Comparison of ENCODE assay signal across 8 mouse cellular contexts in the genomic region with DNA sequence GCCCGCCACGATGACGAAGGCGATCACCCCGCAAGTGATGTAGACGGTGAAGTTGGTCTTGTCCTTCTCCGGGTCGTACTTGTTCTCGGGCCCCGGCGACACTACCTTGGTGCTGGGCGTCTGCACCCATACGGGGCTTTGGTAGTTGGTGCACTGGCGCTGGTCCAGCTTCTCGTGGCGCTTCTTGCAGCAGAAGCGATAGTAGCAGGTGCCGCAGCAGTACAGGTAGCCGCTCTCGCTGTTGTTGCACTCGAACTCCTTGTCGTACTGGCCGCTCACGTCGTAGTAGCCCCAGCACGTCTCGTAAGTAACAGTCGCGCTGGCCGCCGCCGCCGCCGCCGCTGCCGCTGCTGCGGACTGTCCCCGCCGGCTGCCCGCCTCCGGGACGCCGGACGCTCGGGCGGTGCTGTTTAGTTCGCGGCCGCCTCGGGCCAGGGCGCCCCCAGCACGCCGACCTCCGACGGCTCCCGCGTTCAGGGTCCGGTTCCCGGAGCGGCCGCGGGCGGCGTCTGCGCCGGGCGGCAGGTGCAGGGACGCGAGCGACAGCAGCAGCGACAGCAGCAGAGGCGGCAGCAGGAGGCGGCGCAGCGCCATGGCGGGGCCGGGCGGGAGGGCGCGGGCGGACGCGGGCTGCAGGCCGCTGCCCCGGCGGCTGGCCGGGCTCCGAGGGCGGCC. TPM values are rescaled to one million over a fixed set of nuclear protein-coding genes. Genes with fewer than 3 reads are reported as not detected.
DNase-seq lines count a peak whose midpoint lies in the region; ATAC-seq and TF ChIP-seq lines count a peak whose summit lies in the region.

A gene (minus strand): TSS at position 594 of the 675 bp plus-strand sequence.

- H3K27me3 ChIP-seq in liver, adult 2 months (ENCODE audit: control insufficient read depth, insufficient read depth, low read length): peaks cover 25% of the 10 kb centered on the region
- H3K27me3 ChIP-seq in heart, embryonic 16.5 days (ENCODE audit: control insufficient read depth, insufficient read depth, low read length): peaks cover 71% of the 10 kb centered on the region
- peaks cover 67% of the 10 kb centered on the region for H3K27me3 ChIP-seq in midbrain, embryonic 13.5 days

- no peaks in the 10 kb centered on the region for H3K36me3 ChIP-seq in liver, adult 2 months (ENCODE audit: control insufficient read depth, insufficient read depth, low read length)
- H3K36me3 ChIP-seq in heart, embryonic 16.5 days (ENCODE audit: control insufficient read depth, insufficient read depth): no peaks in the 10 kb centered on the region
- no peaks in the 10 kb centered on the region for H3K36me3 ChIP-seq in midbrain, embryonic 13.5 days

- TF ChIP-seq CTCF in liver, adult 2 months (IDR thresholded peaks at IDR 0.05; ENCODE audit: low read depth, low read length): no peak
- TF ChIP-seq CTCF in cortical plate, adult 2 months (IDR thresholded peaks at IDR 0.05; ENCODE audit: extremely low read depth, insufficient read depth, low read length): no peak

- TF ChIP-seq POLR2A in liver, adult 2 months (IDR thresholded peaks at IDR 0.05; ENCODE audit: extremely low read depth, insufficient read depth, low read length): no peak
- TF ChIP-seq POLR2A in cortical plate, adult 2 months (IDR thresholded peaks at IDR 0.05; ENCODE audit: extremely low read depth, insufficient read depth, low read length): no peak

- no peak within 1 kb of the TSS for H3K9ac ChIP-seq in liver, adult 2 months (ENCODE audit: low read depth, low read length)
- H3K9ac ChIP-seq in heart, embryonic 16.5 days (ENCODE audit: low read length): peak within 1 kb of the TSS; percentile 65
- peak within 1 kb of the TSS; percentile 74 for H3K9ac ChIP-seq in midbrain, embryonic 13.5 days (replicated peaks)

- no peak for DNase-seq in liver, adult 2 months (ENCODE audit: extremely low read depth, low read depth, low spot score)
- DNase-seq in liver: no peak
- peak in 1 of 2 experiments; percentile 60 for DNase-seq in layer of hippocampus, postnatal 25 days (ENCODE audit: extremely low spot score in 1 of 2, low spot score in 1 of 2)
- no peak for DNase-seq in spleen, postnatal 36 days (ENCODE audit: low spot score in 2 of 2)

- no peak within 1 kb of the TSS for H3K27ac ChIP-seq in liver, adult 2 months (replicated peaks; ENCODE audit: insufficient read depth, low read depth, low read length)
- H3K27ac ChIP-seq in cortical plate, adult 2 months (ENCODE audit: insufficient read depth, low read length): no peak within 1 kb of the TSS
- no peak within 1 kb of the TSS for H3K27ac ChIP-seq in heart, embryonic 16.5 days (ENCODE audit: low read length)
- H3K27ac ChIP-seq in midbrain, embryonic 13.5 days: peak within 1 kb of the TSS; percentile 76

- H3K4me2 ChIP-seq in heart, embryonic 16.5 days (ENCODE audit: low read depth, low read length): peak within 1 kb of the TSS; percentile 92
- H3K4me2 ChIP-seq in midbrain, embryonic 13.5 days (replicated peaks): peak within 1 kb of the TSS; percentile 92

- H3K9me3 ChIP-seq in heart, embryonic 16.5 days (replicated peaks; ENCODE audit: control insufficient read depth, low read length): no peaks in the 10 kb centered on the region
- no peaks in the 10 kb centered on the region for H3K9me3 ChIP-seq in midbrain, embryonic 13.5 days

- no peaks in the 10 kb centered on the region for H3K79me2 ChIP-seq in liver, adult 2 months (ENCODE audit: control insufficient read depth, insufficient read depth, low read length)

- ATAC-seq in heart, embryonic 16.5 days (replicated peaks; ENCODE audit: extremely low read depth, insufficient read depth, low FRiP score): 0 out of 2 replicates have a peak, but pooled peaks have one; percentile 25
- ATAC-seq in midbrain, embryonic 13.5 days: peak; percentile 77
- no peak for ATAC-seq in megakaryocyte-erythroid progenitor cell, adult 5-6 weeks (replicated peaks; ENCODE audit: low FRiP score, low TSS enrichment, poor library complexity, severe bottlenecking)

- 2% methylated on average over 88 of the region's 89 CpGs for WGBS in liver, adult 2 months
- under 1% methylated on average over 86 of the region's 89 CpGs for WGBS in heart, embryonic 16.5 days
- WGBS in midbrain, embryonic 13.5 days: 1% methylated on average over 68 of the region's 89 CpGs

- H3K4me1 ChIP-seq in liver, adult 2 months (ENCODE audit: control insufficient read depth, insufficient read depth, low read length): no peaks in the 10 kb centered on the region
- H3K4me1 ChIP-seq in cortical plate, adult 2 months (ENCODE audit: control insufficient read depth, insufficient read depth, low read length): peaks cover 2% of the 10 kb centered on the region; the same call in 1 of the 2 replicates
- H3K4me1 ChIP-seq in heart, embryonic 16.5 days (ENCODE audit: control insufficient read depth, insufficient read depth, low read length): peaks cover 4% of the 10 kb centered on the region; the same call in 1 of the 2 replicates
- peaks cover 41% of the 10 kb centered on the region for H3K4me1 ChIP-seq in midbrain, embryonic 13.5 days (replicated peaks)

- peak within 1 kb of the TSS; percentile 33; the same call in 1 of the 2 replicates for H3K4me3 ChIP-seq in liver, adult 2 months (ENCODE audit: insufficient read depth, low read depth, low read length)
- peak within 1 kb of the TSS; percentile 35 for H3K4me3 ChIP-seq in cortical plate, adult 2 months (ENCODE audit: insufficient read depth, low read length)
- peak within 1 kb of the TSS; percentile 62 for H3K4me3 ChIP-seq in heart, embryonic 16.5 days (ENCODE audit: low read length)
- H3K4me3 ChIP-seq in midbrain, embryonic 13.5 days (replicated peaks): peak within 1 kb of the TSS; percentile 72

RNA-seq across cellular contexts. Expression of the gene that starts here (rescaled TPM):
- not detected in 2 replicates for total RNA-seq in liver, adult 2 months (2014; rRNA removed)
- polyA plus RNA-seq in liver, adult 2 months (2012; rRNA removed): not detected in 2 replicates
- 4.8 and 9.8 TPM in 2 replicates for polyA plus RNA-seq in cortical plate, adult 2 months (2012; rRNA removed)
- polyA plus RNA-seq in heart, embryonic 16.5 days (2015; fragmentation: Nextera tagmentation; extraction: Ambion mirVana): 0.35 and 0.82 TPM in 2 replicates
- total RNA-seq in layer of hippocampus, postnatal 25 days (2021): 100 to 1,000 TPM; 132 to 180 TPM
- polyA plus RNA-seq in midbrain, embryonic 13.5 days (2015; fragmentation: Nextera tagmentation; extraction: Ambion mirVana): 0.93 and 2.8 TPM in 2 replicates
- total RNA-seq in megakaryocyte-erythroid progenitor cell, adult 5-6 weeks (2014; fragmentation: Nextera tagmentation): not detected in 2 replicates
- not detected in 2 replicates for total RNA-seq in megakaryocyte-erythroid progenitor cell, adult 5-6 weeks (2017)

Comparison
In these comparisons a context has a peak if more than half of its experiments do, and no peak if none do; other contexts are left out.
1. RNA of the gene that starts here (total RNA-seq): 132 to 180 TPM in layer of hippocampus, postnatal 25 days; not detected in liver, adult 2 months and not detected in megakaryocyte-erythroid progenitor cell, adult 5-6 weeks; every median in the first group is over 100 times any median in the second.
2. Peak in ATAC-seq, H3K4me3 ChIP-seq, H3K9ac ChIP-seq and H3K4me2 ChIP-seq in heart, embryonic 16.5 days; RNA of the gene not detected or under 1 TPM.
3. Peak in every context shown above with its lines, with median percentiles within 50 percentile points of each other: H3K4me3 ChIP-seq.